Mouse (Mus musculus) heart, postnatal 14 days (tissue): Measurements from ENCODE around the gene Mtch2. TPM values are rescaled to one million over a fixed set of nuclear protein-coding genes. Genes with fewer than 3 reads are reported as not detected.

ENCODE experiments used
- DNase-seq, 2 experiments: peaks; one replicate each; pipeline ENCODE4 v3.0.0; 2021 to 2022
- intact Hi-C: fragments of 180-260 bp; cut with DNase I; formaldehyde crosslinking; loops from one replicate; pipeline ENCODE4 v1.15.1; 2025
- total RNA-seq, 2 experiments: library from RNA; stranded (reverse); gene quantifications; 2 replicates each; pipeline ENCODE4 v1.2.3; 2021

The Mtch2 gene
- total RNA-seq, 2 experiments from 2014 or later, result 184 to 190 TPM

GRCm38 (mm10) chr2:90903398-90903797 lies 56.4 kb downstream of the Mtch2 start:
- no peak for DNase-seq
- intact Hi-C loops, result no loop called here

GRCm38 (mm10) chr2:90904076-90904855 lies 57.3 kb downstream of the Mtch2 start, which contains the start of the genes Kbtbd4 and Ndufs3:
Kbtbd4 (plus strand) TSS chr2:90904740.
Ndufs3 (minus strand) TSS chr2:90904827.
- DNase-seq, result peak; percentile 87 to 90
- intact Hi-C loops, result no loop called here

GRCm38 (mm10) chr2:90904856-90905224 lies 57.9 kb downstream of the Mtch2 start:
- intact Hi-C loops, result no loop called here
- DNase-seq, result no peak

DNA sequence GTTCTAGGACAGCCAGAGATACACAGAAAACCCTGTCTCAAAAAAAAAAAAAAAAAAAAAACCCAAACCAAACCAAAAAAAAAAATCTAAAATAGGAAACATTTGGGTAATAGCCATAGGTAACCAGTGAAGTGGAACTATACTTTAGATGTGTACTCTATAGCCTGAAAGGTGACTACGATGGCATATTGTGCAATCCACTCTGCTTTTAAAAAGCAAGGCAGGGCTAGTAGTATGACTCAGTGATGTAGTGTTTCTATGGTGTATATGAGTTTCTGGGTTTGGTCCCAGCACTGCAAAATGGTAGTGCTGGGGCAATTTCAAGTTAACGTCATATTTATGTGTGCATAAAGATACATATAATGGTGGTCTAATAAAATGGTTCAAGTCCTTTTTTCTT lies 59.8 kb downstream of the Mtch2 start:
- intact Hi-C loops, result no loop called here
- no peak for DNase-seq

DNA sequence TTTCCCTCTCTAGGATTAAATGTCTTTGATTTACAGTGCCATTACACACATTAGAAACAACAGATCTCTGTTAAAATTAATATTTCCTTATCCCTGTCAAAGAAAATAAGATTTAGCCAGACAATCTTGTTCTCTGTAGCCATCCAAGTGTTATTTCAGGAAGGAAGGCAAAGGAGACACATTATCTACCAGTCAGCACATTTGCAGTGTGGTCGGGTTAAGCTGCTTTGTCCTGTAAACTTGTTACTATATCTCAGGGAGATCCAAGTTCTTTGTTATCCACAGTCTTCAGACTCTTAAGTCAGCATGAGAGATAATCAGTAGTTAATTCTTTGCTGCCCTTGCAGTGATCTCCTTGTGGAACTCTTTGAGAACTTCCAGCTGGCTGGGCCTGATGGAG lies 63.9 kb downstream of the Mtch2 start:
- intact Hi-C loops, result no loop called here
- no peak for DNase-seq

DNA sequence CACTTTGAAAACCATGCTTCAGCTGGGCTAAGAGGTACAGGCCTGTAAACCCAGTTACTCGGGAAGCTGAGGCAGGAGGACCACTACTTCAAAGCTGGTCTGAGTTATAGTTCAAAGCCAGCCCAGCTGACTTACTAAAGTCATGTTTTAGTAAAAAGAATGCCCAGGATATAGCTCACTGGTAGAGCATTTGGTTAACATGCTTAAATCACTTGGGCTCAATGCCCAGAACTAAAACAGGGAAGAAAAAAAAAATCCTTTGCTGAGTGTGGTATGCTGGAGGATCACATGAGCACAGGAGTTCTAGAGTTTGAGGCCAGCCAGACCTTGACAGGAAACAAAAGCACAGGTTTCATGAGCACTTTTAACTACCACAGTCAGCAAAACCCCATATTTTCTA lies 64.7 kb downstream of the Mtch2 start:
- intact Hi-C loops, result no loop called here

GRCm38 (mm10) chr2:90913671-90914070 lies 66.7 kb downstream of the Mtch2 start:
- peak in 1 of 2 experiments; percentile 36 for DNase-seq
- intact Hi-C loops, result no loop called here

More for the DNA sequence above, 64.7 kb downstream of the Mtch2 start:
- DNase-seq, result no peak

GRCm38 (mm10) chr2:90915516-90915915 lies 68.6 kb downstream of the Mtch2 start:
- DNase-seq, result no peak
- intact Hi-C loops, result no loop called here

Other genes with a start within 250 kb of the Mtch2 start
- 10 to 100 TPM; 10.3 to 19.3 TPM for gene Nup160, start 169.9 kb upstream of the Mtch2 start, total RNA-seq
- 10 to 100 TPM; 24.5 to 30.2 TPM for gene Fnbp4, start 101.8 kb upstream of the Mtch2 start, total RNA-seq
- 1 to 10 TPM; 1.2 to 1.3 TPM for gene Agbl2, start 64.4 kb upstream of the Mtch2 start, total RNA-seq
- 1 to 10 TPM; 4.3 to 6.3 TPM for gene C1qtnf4, start 38.7 kb downstream of the Mtch2 start, total RNA-seq
- 10 to 100 TPM; 19.3 to 22.6 TPM for gene Kbtbd4, start 57.6 kb downstream of the Mtch2 start, total RNA-seq
- 100 to 1,000 TPM; 752 to 790 TPM for gene Ndufs3, start 57.7 kb downstream of the Mtch2 start, total RNA-seq
- gene Celf1, start 93.2 kb downstream of the Mtch2 start, total RNA-seq, result 10 to 100 TPM; 87.1 to 89.0 TPM
- 10 to 100 TPM; 11.6 to 12.4 TPM for gene Rapsn, start 188.5 kb downstream of the Mtch2 start, total RNA-seq
- gene Psmc3, start 206.9 kb downstream of the Mtch2 start, total RNA-seq, result 100 to 1,000 TPM; 209 to 211 TPM
- 10 to 100 TPM; 24.7 to 25.5 TPM for gene Slc39a13, start 223.3 kb downstream of the Mtch2 start, total RNA-seq
- 1 to 10 TPM; 4.1 TPM for gene Spi1, start 235.2 kb downstream of the Mtch2 start, total RNA-seq